Mouse (Mus musculus): Measurements from ENCODE around the gene Ash1l.

GRCm38 (mm10) chr3:88925651-88926050 lies 24.8 kb upstream of the Ash1l start:
- TF ChIP-seq CTCF (IDR thresholded peaks at IDR 0.05; ENCODE audit: extremely low read depth, insufficient read depth, low read length) (no peak), POLR2A (IDR thresholded peaks at IDR 0.05; ENCODE audit: extremely low read depth, insufficient read depth, low read length) (no peak)

All from cortical plate, adult 2 months (tissue).